Mouse (Mus musculus) neural tube, embryonic 13.5 days (tissue): ENCODE results near the gene Kcnj1. TPM values are rescaled to one million over a fixed set of nuclear protein-coding genes. Genes with fewer than 3 reads are reported as not detected.

Source experiments
- ATAC-seq: fragments of 200-750 bp; cut with Nextera tagmentation; 2 replicates; pipeline ENCODE4 v1.8.0; 2017; ENCODE audit warnings: low read depth, mild to moderate bottlenecking, moderate TSS enrichment, moderate library complexity
- H3K27ac ChIP-seq: fragments of 300-500 bp; sonication (generic); replicated peaks from 2 replicates; pipeline ENCODE4 v1.5.1; 2015; ENCODE audit warnings: moderate library complexity, mild to moderate bottlenecking, inconsistent platforms
- H3K27me3 ChIP-seq: fragments of 300-500 bp; sonication (generic); 2 replicates; pipeline ENCODE4 v1.6.1; 2015; ENCODE audit warnings: mild to moderate bottlenecking, inconsistent platforms
- H3K36me3 ChIP-seq: fragments of 300-500 bp; sonication (generic); 2 replicates; pipeline ENCODE4 v1.6.1; 2015; ENCODE audit warnings: mild to moderate bottlenecking, inconsistent platforms
- H3K4me1 ChIP-seq: fragments of 300-500 bp; sonication (generic); replicated peaks from 2 replicates; pipeline ENCODE4 v1.6.1; 2015; ENCODE audit warnings: inconsistent platforms
- H3K4me2 ChIP-seq: fragments of 300-500 bp; sonication (generic); 2 replicates; pipeline ENCODE4 v1.6.1; 2015; ENCODE audit warnings: inconsistent platforms, mild to moderate bottlenecking, moderate library complexity
- H3K4me3 ChIP-seq: fragments of 300-500 bp; sonication (generic); 2 replicates; pipeline ENCODE4 v1.5.1; 2015; ENCODE audit warnings: mild to moderate bottlenecking, inconsistent platforms
- H3K9ac ChIP-seq: fragments of 300-500 bp; sonication (generic); 2 replicates; pipeline ENCODE4 v1.6.1; 2015; ENCODE audit warnings: moderate library complexity, mild to moderate bottlenecking, inconsistent platforms
- H3K9me3 ChIP-seq: fragments of 300-500 bp; sonication (generic); 2 replicates; pipeline ENCODE4 v1.6.1; 2016; ENCODE audit warnings: inconsistent platforms
- WGBS: fragments of 180-500 bp; shearing (Covaris S2); methylation state at CpG from one replicate; pipeline ENCODE4 v1.1.7; 2015; 5-methylcytosine and 5-hydroxymethylcytosine counted together
- polyA plus RNA-seq: library from polyadenylated mRNA; unstranded; fragments of >200 nt; fragmentation: Nextera tagmentation; extraction: Ambion mirVana; gene quantifications from 2 replicates; pipeline ENCODE4 v1.2.1, GENCODE M21; 2015

The Kcnj1 gene
- polyA plus RNA-seq, 1 experiment from 2014 or later: not detected

GRCm38 (mm10) chr9:32405191-32405925, 33.1 kb downstream of the Kcnj1 start:
- no peak overlapping the region for H3K27ac ChIP-seq
- H3K4me1 ChIP-seq: peaks cover 14% of the 10 kb centered on the region
- 38% methylated on average over 11 of the region's 11 CpGs for WGBS
- H3K9ac ChIP-seq: no peak overlapping the region
- no peaks in the 10 kb centered on the region for H3K36me3 ChIP-seq
- H3K4me3 ChIP-seq: no peak overlapping the region
- ATAC-seq: peak; percentile 73
- peaks cover 28% of the 10 kb centered on the region for H3K27me3 ChIP-seq
- H3K4me2 ChIP-seq: no peak overlapping the region
- no peaks in the 10 kb centered on the region for H3K9me3 ChIP-seq

- peak overlapping the region; percentile 80 for H3K9ac ChIP-seq
- 0 out of 2 replicates have a peak, but pooled peaks have one; percentile 28 for ATAC-seq
- 13% methylated on average over 8 of the region's 8 CpGs for WGBS
- H3K4me1 ChIP-seq: peaks cover 14% of the 10 kb centered on the region
- no peak overlapping the region for H3K27ac ChIP-seq
- peaks cover 29% of the 10 kb centered on the region for H3K27me3 ChIP-seq
- peak overlapping the region; percentile 50 for H3K4me3 ChIP-seq
- H3K36me3 ChIP-seq: no peaks in the 10 kb centered on the region
- peak overlapping the region; percentile 97 for H3K4me2 ChIP-seq
- H3K9me3 ChIP-seq: no peaks in the 10 kb centered on the region
Observed at GRCm38 (mm10) chr9:32408730-32409059, 36.4 kb downstream of the Kcnj1 start.

GRCm38 (mm10) chr9:32409060-32409961, 37.0 kb downstream of the Kcnj1 start:
- H3K36me3 ChIP-seq: no peaks in the 10 kb centered on the region
- H3K4me2 ChIP-seq: peak overlapping the region; percentile 97
- H3K9me3 ChIP-seq: no peaks in the 10 kb centered on the region
- peak overlapping the region; percentile 80 for H3K9ac ChIP-seq
- peak; percentile 38; the same call in 1 of the 2 replicates for ATAC-seq
- peaks cover 14% of the 10 kb centered on the region for H3K4me1 ChIP-seq
- no peak overlapping the region for H3K27ac ChIP-seq
- peak overlapping the region; percentile 50 for H3K4me3 ChIP-seq
- WGBS: under 1% methylated on average over 47 of the region's 47 CpGs
- H3K27me3 ChIP-seq: peaks cover 29% of the 10 kb centered on the region

- no peak overlapping the region for H3K4me2 ChIP-seq
- no peaks in the 10 kb centered on the region for H3K36me3 ChIP-seq
- H3K27ac ChIP-seq: no peak overlapping the region
- no peak overlapping the region for H3K9ac ChIP-seq
- no peaks in the 10 kb centered on the region for H3K9me3 ChIP-seq
- H3K27me3 ChIP-seq: peaks cover 29% of the 10 kb centered on the region
- H3K4me3 ChIP-seq: no peak overlapping the region
- no peak for ATAC-seq
- WGBS: 97% methylated on average over 5 of the region's 5 CpGs
- peaks cover 14% of the 10 kb centered on the region for H3K4me1 ChIP-seq
Observed at GRCm38 (mm10) chr9:32410671-32411070, 38.4 kb downstream of the Kcnj1 start.

GRCm38 (mm10) chr9:32411507-32411906, 39.2 kb downstream of the Kcnj1 start:
- peaks cover 25% of the 10 kb centered on the region for H3K27me3 ChIP-seq
- no peaks in the 10 kb centered on the region for H3K9me3 ChIP-seq
- H3K4me1 ChIP-seq: peaks cover 14% of the 10 kb centered on the region
- no peak overlapping the region for H3K4me2 ChIP-seq
- WGBS: 84% methylated on average over 5 of the region's 5 CpGs
- ATAC-seq: no peak
- H3K4me3 ChIP-seq: no peak overlapping the region
- H3K36me3 ChIP-seq: no peaks in the 10 kb centered on the region
- no peak overlapping the region for H3K9ac ChIP-seq
- no peak overlapping the region for H3K27ac ChIP-seq

- no peak overlapping the region for H3K27ac ChIP-seq
- no peaks in the 10 kb centered on the region for H3K36me3 ChIP-seq
- H3K4me3 ChIP-seq: no peak overlapping the region
- H3K27me3 ChIP-seq: peaks cover 14% of the 10 kb centered on the region
- no peak overlapping the region for H3K4me2 ChIP-seq
- no peak for ATAC-seq
- H3K4me1 ChIP-seq: peaks cover 14% of the 10 kb centered on the region
- 70% methylated on average over 10 of the region's 10 CpGs for WGBS
- no peaks in the 10 kb centered on the region for H3K9me3 ChIP-seq
- no peak overlapping the region for H3K9ac ChIP-seq
Observed at GRCm38 (mm10) chr9:32412836-32413580, 40.7 kb downstream of the Kcnj1 start.

- no peak for ATAC-seq
- Histone ChIP-seq H3K9me3 (no peaks in the 10 kb centered on the region), H3K4me3 (no peak overlapping the region), H3K4me1 (no peaks in the 10 kb centered on the region), H3K27me3 (0 out of 2 replicates have a peak, but pooled peaks cover 5% of the 10 kb centered on the region), H3K27ac (no peak overlapping the region), H3K9ac (no peak overlapping the region), H3K4me2 (no peak overlapping the region), H3K36me3 (no peaks in the 10 kb centered on the region)
- WGBS: 29% methylated on average over 1 of the region's 1 CpGs
Observed at GRCm38 (mm10) chr9:32414956-32415355, 42.7 kb downstream of the Kcnj1 start.

- H3K4me3 ChIP-seq: no peak overlapping the region
- no peak overlapping the region for H3K27ac ChIP-seq
- H3K4me2 ChIP-seq: no peak overlapping the region
- H3K27me3 ChIP-seq: no peaks in the 10 kb centered on the region
- no peak overlapping the region for H3K9ac ChIP-seq
- 92% methylated on average over 3 of the region's 3 CpGs for WGBS
- H3K9me3 ChIP-seq: no peaks in the 10 kb centered on the region
- H3K36me3 ChIP-seq: no peaks in the 10 kb centered on the region
- no peaks in the 10 kb centered on the region for H3K4me1 ChIP-seq
- no peak for ATAC-seq
Observed at GRCm38 (mm10) chr9:32415952-32416351, 43.7 kb downstream of the Kcnj1 start.

GRCm38 (mm10) chr9:32417466-32418116, 45.3 kb downstream of the Kcnj1 start:
- 54% methylated on average over 8 of the region's 8 CpGs for WGBS
- no peak for ATAC-seq
- H3K4me2 ChIP-seq: no peak overlapping the region

GRCm38 (mm10) chr9:32420711-32421110, 48.4 kb downstream of the Kcnj1 start:
- no peaks in the 10 kb centered on the region for H3K4me1 ChIP-seq
- no peaks in the 10 kb centered on the region for H3K9me3 ChIP-seq
- H3K4me2 ChIP-seq: no peak overlapping the region
- no peak overlapping the region for H3K27ac ChIP-seq
- ATAC-seq: no peak
- no peaks in the 10 kb centered on the region for H3K27me3 ChIP-seq
- H3K4me3 ChIP-seq: no peak overlapping the region
- no peak overlapping the region for H3K9ac ChIP-seq
- H3K36me3 ChIP-seq: no peaks in the 10 kb centered on the region

More at GRCm38 (mm10) chr9:32417466-32418116, 45.3 kb downstream of the Kcnj1 start:
- no peak overlapping the region for H3K9ac ChIP-seq
- H3K9me3 ChIP-seq: no peaks in the 10 kb centered on the region
- no peak overlapping the region for H3K4me3 ChIP-seq
- H3K4me1 ChIP-seq: no peaks in the 10 kb centered on the region
- H3K36me3 ChIP-seq: no peaks in the 10 kb centered on the region
- H3K27me3 ChIP-seq: no peaks in the 10 kb centered on the region
- no peak overlapping the region for H3K27ac ChIP-seq

GRCm38 (mm10) chr9:32425321-32425720, 53.0 kb downstream of the Kcnj1 start:
- ATAC-seq: no peak
- no peaks in the 10 kb centered on the region for H3K4me1 ChIP-seq
- no peaks in the 10 kb centered on the region for H3K27me3 ChIP-seq
- WGBS: 79% methylated on average over 7 of the region's 7 CpGs
- H3K27ac ChIP-seq: no peak overlapping the region
- H3K9me3 ChIP-seq: no peaks in the 10 kb centered on the region
- H3K36me3 ChIP-seq: no peaks in the 10 kb centered on the region
- H3K4me2 ChIP-seq: no peak overlapping the region
- no peak overlapping the region for H3K4me3 ChIP-seq
- H3K9ac ChIP-seq: no peak overlapping the region
